Mouse (Mus musculus): ENCODE results near the gene Sla2.
A peak's percentile ranks its signal among the peaks of the same experiment; 100 is the strongest.
"Not testable (repeated sequence)": the region's sequence is repeated elsewhere in the genome, so short reads cannot be mapped to it uniquely, and the experiment has no call there.

Sla2 gene

DNA sequence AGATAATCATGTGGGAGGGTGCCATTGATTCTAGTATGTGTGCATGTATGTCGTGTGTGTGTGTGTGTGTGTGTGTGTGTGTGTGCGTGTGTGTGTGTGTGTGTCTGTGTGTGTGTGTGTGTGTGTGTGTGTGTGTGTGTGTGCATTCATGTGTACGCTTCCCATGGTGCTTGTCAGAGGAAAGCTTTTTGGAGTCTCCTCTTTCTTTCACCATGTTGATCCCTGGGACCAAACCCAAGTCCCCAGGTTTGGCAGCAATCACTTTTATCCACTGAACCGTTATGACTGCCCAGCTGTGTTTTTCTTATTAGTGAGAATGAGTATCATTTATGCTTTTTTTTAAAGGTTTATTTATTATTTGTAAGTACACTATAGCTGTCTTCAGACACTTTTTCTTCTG, 15.4 kb upstream of the Sla2 start:
- DNase-seq (ENCODE audit: inconsistent age in 2 of 2, low spot score in 1 of 2): not testable (repeated sequence)

DNA sequence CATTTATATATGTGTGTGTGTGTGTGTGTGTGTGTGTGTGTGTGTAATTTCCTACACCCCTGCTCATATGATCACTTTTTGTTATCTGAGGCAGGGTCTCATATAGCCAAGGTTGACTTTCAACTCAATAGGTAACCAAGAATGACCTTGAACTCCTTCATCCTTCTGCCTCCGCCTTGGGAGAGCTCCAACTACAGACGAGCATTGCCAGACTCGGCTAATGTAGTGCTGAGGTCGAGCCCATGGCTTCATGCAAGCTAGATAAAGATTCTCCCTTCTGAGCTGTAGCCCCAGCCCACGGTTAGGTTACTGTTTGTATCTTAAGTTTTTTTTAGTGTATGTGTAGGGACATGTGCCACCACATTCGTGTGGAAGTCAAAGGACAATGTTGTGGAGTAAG, 14.9 kb upstream of the Sla2 start:
- no peak for DNase-seq (ENCODE audit: inconsistent age in 2 of 2, low spot score in 1 of 2)

DNA sequence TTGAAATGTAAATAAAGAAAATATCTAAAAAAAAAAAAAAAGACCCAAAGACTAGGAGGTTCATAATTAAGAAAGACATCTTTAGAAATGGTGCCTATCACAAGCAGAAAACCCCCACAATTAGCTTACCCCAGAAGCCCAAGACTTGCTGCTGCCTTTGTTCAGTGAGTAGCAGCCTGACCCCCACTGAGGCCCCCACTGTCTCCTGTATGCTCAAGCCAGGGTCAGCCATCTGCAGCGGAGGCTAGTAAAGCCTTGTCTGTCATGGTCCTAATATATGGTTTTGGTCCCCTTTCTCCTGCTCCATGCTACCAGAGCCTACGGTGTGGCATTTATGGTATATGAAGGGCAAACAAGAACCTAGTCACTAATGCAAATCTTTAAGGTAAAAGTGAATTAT, 14.4 kb upstream of the Sla2 start:
- DNase-seq (ENCODE audit: inconsistent age in 2 of 2, low spot score in 1 of 2): no peak

DNA sequence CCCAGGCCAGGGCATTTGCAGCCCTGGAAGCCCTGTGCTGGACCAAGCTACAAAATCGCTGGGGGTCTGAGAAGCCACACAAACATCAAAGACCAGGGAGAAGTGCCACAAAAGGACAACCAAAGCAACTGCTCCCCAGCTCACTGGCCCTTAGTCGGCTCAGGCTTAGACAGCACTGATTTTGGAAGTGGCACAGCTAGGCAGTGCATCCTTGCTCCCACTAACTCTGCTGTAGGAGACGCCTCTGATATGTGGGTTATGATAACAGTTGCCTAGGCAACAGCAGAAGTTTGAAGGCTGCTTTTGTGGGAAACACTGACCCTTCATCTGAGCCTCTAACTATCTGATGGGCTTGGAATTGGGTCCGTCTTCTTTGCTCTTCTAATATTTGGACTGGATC, 12.2 kb upstream of the Sla2 start:
- no peak for DNase-seq (ENCODE audit: inconsistent age in 2 of 2, low spot score in 1 of 2)

DNA sequence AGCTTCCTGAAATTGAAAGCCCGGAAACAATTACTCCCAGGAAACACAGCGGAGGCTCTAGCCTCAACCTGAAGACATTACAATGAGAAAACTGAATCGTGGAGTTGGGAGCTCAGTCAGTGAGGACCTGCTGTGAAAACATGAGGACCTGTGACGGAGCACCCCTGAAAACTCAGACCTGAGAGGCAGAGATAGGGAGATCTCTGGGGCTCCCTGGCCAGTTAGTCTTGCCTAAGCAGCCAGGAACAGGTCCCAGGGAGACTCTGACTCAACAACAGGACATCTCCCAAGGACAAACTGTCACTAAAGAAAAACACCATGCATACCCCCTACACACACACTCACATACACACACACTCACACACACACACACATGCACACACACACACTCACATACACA, 11.4 kb upstream of the Sla2 start:
- no peak for DNase-seq (ENCODE audit: inconsistent age in 2 of 2, low spot score in 1 of 2)

DNA sequence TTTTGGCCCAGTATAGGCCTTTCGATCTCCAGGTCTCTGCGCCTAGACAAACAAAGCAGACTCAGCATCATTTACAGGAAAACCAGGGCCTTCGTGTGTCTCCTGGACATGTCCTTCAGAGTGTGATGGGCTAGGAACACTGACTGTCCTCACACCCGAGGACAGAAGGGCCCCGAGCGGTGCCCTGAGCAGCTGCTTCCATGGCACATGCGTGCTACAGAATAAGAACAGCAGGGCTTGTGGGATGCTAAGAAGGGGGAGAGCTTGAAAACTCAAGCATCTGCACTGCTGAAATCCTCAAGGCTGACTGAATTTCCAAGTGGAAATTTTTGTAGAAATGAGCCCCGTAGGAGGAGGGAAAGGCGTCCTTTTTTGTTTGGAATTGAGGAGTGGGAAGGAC, 10.0 kb upstream of the Sla2 start:
- DNase-seq (ENCODE audit: inconsistent age in 2 of 2, low spot score in 1 of 2): no peak

DNA sequence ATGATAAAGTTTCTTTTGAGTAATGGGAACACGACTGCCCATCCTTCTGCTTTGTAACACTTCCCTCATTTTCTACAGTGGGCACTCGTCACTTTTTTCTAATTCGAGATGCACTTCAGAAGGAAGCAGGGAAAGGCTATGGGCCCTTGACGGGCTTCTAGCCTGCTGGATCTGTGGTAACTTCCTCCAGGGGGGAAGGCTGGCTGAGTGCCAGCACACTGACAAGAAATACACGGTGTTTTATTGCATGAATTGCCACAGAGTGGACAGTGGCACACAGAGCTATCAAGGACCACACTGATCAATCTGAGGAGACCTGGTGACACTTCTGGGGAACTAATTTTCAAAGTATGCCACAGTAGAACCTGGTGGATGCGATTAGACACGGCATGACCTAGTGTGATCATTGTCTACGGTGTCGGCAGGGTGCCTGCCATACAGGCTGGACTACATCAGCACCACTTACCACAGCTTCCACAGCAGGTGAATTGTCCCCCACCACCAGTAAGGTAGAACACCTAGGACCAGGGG, 9.5 kb upstream of the Sla2 start:
- DNase-seq (ENCODE audit: inconsistent age in 2 of 2, low spot score in 1 of 2): no peak

DNA sequence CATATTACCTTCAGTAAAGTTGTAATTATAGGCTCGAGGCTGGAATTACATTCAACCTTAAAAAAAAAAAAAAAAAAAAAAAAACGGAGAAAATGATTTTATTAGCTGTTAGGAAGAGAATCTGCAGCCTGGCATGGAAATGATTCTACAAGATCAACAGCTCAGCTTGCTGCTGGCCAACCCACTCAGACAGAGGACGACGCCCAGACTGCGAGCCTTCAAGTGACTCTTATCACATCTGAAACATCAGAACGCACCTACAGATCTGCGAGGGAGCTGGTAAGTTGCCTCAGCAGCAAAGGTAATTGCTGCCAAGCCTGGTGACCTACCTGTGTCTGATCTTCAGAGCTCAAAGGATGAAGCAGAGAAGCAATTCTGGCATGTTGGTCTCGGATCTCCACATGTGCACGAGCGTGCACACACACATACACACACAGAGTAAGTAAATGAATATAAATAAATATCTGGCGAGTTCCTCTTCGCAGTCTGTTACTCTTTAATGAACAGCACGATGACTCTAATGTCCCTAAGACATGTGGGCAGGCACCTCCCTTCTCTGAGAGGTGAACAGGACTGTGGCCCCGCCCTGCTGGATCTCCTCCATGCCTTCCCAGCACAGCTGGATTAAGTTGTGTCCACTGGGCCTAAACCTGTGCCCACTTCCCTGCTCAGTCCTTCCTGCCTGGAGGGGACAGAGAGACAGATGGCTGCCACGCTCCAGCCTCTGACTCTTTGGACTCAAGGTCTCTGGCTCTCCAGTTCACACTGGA, 7.7 kb upstream of the Sla2 start:
- DNase-seq (ENCODE audit: inconsistent age in 2 of 2, low spot score in 1 of 2): no peak

DNA sequence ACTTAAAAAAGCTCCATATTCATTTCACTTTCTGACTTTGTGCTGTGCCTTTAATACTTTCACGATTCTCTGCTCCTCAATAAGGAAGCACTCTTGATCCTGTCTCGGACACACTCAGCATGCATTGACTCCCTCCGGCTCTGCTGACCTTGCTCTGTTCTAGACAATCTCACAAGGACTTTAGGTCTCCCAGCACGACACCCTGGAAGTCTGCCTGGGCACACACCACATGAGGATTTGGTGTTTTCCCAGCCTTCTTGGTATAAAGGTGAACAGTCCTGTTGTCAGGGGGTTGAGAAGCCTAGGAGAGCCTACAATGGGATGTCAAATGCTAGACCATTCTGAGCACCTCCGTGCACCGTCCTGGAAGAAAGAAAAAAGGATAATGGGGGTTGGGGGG, 5.8 kb upstream of the Sla2 start:
- no peak for DNase-seq (ENCODE audit: inconsistent age in 2 of 2, low spot score in 1 of 2)

DNA sequence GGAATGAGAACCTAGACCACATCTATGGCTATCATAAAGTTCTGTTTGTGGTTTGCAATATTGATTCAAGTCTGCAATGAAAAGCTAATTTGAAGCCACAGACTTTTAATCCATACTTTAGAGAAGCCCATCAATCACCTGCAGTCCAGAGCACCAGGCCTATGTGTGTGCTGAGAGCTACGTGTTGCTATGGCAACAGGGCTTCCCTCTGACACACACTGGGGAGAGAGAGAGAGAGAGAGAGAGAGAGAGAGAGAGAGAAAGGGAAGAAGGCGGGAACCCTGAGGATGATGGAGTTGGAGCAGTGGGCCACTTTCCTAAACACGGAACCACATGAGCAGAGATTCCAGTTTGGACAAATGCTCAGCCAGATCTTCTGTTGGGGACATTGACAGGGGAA, 5.2 kb upstream of the Sla2 start:
- DNase-seq (ENCODE audit: inconsistent age in 2 of 2, low spot score in 1 of 2): no peak

DNA sequence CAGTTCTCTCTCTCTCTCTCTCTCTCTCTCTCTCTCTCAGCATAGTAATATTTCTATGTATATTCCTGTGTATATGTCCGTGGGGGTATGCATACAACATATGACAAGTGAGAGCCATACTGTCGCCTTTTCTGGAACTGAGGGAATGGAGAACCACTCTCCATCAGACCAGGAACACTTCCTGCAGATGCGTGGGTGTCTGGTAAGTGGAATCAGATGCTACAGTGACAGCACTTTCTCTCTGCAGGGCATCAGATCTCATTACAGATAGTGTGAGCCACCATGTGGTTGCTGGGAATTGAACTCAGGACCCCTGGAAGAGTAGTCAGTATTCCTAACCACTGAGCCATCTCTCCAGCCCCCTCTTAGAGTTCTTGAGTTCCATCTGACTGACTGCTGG, 1.5 kb upstream of the Sla2 start:
- no peak for DNase-seq (ENCODE audit: inconsistent age in 2 of 2, low spot score in 1 of 2)

DNA sequence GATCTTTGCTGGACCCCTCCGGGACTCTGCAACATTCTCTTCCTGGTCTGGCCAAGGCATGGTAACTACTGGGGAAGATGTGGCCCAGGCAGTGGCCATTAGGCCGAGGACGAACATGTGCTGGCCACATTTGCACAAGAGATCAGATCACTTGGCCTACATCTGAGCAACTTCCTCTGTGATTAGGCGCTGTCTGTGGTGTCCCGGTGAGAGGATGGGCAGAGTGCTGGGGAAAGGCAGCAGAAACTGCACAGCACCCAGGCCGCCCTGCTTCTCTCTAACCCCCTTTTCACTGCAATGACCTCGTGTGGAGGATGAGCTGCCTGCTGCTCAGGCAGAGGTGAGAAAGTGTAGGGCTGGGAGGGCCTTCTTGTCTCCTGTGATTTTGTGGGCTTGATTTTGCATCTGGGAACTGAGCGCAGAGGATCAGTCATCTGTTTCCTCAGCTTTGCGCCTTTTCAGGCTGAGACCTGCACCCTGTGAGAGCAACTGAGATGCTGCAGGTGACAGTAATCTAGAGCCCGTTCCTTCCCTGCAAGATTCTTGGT, 834 bp downstream of the Sla2 start:
- DNase-seq (ENCODE audit: inconsistent age in 2 of 2, low spot score in 1 of 2): no peak

DNA sequence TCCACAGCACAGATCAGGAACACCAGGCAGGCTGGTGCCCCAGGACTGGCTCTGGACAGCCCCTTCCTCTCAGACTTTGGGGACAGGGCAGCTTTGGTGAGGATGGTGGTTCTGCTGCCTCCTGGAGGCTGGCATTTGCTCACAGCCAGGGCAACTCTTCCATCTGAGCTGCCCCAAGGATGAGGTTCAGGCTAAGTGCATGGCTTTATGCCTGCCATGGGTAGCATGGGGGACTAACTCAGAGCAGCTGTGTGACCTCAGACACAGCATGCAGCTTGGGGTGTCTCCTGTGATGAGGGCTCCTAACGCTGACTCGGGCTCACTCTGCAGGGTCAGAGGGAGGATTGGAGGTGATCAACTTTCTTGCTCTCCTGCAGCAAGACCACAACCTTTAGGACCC, 1.3 kb downstream of the Sla2 start:
- DNase-seq (ENCODE audit: inconsistent age in 2 of 2, low spot score in 1 of 2): not testable (repeated sequence)

DNA sequence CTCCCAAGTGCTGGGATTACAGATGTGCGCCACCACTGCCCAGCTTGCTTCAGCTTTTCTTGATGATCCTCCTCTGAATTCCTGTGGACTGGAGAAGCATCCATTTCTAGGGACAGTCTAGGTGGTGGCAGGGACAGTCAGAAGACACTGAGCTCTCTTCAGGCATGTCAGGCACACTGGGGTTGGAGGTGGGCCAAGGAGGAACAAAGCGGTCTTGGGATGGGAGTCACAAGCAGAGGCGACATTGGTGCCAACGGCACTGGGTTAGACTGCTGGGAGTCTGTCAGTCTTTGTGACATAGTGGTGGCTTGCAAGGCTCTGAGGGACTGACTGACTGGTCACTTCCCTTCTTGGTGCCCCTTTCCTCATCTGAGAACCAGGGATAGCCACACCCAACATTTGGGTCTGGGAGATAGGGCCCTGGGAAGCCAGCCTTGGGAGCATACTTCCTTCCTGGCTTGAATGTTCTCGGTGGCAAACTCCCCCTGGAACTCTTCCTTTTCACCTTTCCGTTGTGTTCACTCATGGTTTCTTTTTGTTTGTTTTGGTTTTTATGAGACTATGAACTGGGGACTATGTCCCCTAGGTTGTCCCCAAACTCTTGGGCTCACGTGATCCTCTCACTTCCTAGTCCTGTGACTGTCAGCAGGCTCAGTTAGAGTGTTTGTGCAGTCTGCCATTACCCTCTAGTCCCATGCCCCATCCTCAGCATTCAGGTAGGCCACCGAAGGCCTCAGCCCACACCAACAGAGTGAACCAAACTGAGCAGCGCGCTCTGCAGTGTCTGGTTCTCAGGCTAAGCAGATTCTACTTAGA, 2.4 kb downstream of the Sla2 start:
- no peak for DNase-seq (ENCODE audit: inconsistent age in 2 of 2, low spot score in 1 of 2)

DNA sequence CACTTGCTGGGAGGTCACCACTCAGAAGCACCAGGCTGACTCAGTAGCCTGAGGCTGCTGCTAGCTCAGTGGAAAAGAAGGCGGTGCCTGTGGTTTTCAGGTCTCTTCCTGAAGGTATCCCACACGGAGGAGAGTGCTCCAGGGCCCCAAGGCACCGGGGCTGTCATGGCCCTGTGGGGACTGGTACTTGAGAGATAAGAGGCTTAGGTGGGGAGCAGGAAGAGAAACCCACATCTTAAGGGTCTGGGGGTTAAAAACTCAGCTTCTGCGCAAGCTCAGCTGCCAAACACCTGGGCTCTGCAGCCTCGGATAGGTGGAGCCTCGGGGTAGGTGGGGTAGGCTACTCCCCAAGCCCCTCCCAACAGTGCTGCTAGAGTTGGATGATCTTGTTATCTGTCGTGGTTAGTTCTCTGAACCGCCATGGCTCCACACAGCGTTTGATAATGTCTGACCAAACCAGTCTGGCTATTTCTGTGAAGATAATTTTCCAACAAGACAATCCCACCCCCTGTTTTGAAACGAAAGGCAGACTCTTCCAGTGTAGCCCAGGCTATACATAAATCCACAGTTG, 4.5 kb downstream of the Sla2 start:
- DNase-seq (ENCODE audit: inconsistent age in 2 of 2, low spot score in 1 of 2): no peak

DNA sequence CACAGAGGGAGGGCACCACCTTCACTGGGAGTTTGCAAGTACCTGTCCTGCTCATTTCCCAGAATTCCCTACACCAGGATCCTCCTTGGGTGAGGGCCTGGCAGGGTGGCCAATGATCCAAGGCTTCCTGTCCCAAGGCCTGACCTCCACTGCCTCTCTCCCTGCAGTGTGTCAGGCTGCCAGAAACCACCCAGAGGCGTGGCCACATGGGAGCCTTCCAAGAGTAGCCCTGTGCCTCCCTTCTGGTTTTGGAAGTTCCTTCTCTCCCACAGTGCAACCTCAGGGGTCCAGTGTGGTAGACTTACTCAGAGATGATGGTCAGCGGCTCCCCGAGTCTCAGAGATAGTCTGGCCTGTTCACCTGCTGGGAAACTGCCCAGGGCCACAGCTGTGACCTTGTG, 7.5 kb downstream of the Sla2 start:
- peak; percentile 35 to 78 for DNase-seq (ENCODE audit: inconsistent age in 2 of 2, low spot score in 1 of 2)

DNA sequence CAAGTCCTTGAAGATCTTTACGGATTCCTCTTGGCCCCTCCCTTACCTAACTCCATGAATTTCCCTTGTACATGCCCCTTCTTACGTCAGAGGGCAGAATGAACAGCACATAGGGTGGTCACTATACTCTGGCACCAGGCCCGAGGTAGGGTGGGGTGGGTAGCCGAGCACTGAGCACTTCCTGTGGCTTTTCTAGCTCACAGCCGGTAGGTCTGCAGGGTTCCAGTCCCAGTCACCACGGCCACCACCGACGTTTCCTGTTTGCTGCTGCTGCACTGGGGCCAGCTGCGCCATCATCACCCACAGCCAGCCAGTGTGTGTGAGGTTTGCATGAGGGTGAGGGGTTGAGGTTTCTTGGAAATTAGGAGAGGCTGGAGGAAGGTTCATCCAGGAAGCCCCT, 9.3 kb downstream of the Sla2 start:
- no peak for DNase-seq (ENCODE audit: inconsistent age in 2 of 2, low spot score in 1 of 2)

DNA sequence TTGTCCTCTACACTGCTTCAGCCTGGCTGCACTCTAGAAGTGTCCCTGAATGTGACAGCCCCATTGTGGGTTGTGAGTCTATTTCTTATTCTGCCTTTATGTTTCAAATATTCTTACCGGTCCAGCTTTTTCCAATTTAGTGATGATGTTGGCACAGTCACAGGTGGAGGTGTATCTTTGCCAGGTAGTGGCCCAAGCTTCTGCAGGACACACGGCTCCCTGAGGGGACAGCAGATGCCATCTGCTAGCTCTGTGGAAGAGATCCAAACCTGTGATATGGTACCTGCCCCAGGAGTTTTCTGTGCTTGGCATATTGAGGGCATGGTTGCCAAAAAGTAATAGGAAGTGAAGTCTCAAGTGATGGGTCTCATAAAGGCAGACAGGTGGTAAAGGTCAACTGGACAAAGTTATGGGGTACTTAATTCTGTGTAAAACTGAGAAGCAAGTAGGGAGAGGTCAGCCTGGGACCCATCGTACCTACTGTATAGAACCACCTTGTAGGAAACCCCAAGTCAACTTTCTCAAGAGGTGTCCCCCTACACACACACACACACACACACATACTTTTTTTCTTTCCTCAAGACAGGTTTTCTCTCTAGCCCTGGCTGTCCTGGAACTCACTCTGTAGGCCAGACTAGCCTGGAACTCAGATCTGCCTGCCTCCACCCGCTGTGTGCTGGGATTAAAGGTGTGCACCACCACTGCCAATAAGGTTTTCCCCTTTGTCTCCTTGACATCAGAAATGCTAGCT, 12.1 kb downstream of the Sla2 start:
- DNase-seq (ENCODE audit: inconsistent age in 2 of 2, low spot score in 1 of 2): no peak

DNA sequence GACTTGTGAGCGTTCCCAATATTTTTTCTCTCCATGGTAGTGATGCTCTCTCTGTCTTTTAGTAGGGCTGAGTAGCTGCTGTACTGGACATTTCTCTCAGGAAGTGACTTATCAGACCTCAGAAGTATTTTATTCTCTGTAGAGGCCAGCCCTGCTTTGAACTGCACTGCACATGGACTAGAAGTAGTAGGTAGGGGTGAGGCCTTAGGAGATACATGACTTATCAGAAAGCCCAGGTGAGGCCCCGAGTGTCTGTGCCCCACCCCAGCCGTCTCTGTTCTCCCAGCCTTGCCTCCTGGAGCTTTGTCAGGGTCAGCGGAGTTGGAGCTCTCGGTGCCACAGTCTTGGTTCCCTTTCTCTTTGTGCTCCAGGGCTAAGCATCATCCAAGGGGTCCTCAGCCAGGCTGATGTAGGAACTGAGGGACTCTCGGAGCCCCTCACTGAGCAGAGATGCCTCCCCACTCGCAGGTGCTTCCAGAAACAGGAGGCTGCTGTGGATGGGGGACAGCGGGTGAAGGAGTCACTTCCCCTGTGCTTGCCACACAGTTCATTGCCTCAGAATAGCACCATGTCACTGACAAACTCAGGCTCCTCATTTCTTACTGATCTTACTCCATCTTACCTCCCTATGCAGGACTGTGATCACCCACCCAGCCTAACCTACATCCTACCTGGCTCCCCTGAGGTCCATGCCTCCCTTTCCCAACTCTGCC, 12.8 kb downstream of the Sla2 start:
- no peak for DNase-seq (ENCODE audit: inconsistent age in 2 of 2, low spot score in 1 of 2)

DNA sequence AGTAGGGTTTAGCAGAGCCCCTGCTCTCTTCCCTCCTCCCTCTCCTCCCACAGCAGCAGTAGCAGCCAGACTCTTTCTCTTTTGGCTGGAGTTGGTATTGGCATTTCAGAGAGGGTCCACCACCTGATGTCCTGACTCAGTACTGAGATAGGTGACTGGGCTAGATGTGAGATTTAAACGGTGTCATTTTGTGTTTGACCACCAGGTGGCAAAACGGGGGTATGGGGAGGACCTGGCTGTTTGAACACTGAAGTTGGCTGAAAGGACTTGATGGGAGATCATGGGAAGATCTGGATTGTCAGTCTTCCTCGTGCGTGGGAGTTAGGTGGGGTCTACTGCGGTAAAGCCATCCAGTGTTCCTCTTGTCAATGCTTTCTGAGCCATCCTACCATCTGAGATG, 13.4 kb downstream of the Sla2 start:
- DNase-seq (ENCODE audit: inconsistent age in 2 of 2, low spot score in 1 of 2): peak; percentile 33 to 78
